In the genomic region with DNA sequence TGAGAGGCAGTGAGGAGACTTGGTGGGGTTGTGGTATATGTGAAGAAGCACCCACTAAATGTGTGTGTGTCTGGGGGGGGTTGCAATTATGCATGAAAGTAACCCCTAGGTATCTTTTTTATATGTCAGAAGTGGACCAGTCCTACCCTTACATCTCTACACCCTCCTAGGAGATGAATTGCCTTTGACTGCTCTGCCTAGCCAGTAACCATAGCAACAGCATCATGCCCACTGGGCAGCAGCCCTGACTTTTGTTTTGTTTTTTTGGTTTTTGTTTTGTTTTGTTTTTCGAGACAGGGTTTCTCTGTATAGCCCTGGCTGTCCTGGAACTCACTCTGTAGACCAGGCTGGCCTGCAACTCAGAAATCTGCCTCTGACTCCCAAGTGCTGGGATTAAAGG, we compare ENCODE assay signal across 27 mouse cellular contexts. TPM values are rescaled to one million over a fixed set of nuclear protein-coding genes. Genes with fewer than 3 reads are reported as not detected.
DNase-seq lines count a peak whose midpoint lies in the region; ATAC-seq and TF ChIP-seq lines count a peak whose summit lies in the region.
"Had no signal": no experiment of that assay in that cellular context is flagged by ENCODE, and none has a peak within 500 bp of the region (broad histone marks: within the 10 kb centered on the region; RNA-seq: fewer than 3 reads in every experiment).

No protein-coding gene starts in this region.

- H3K9ac ChIP-seq in forebrain, embryonic 13.5 days, result no peak overlapping the region
- H3K9ac ChIP-seq in midbrain, embryonic 13.5 days (replicated peaks), result no peak overlapping the region; the same call in 1 of the 2 replicates
- H3K9ac ChIP-seq in midbrain, embryonic 11.5 days (ENCODE audit: low read length), result no peak overlapping the region
- H3K9ac ChIP-seq in hindbrain, postnatal 0 days (replicated peaks; ENCODE audit: low read length), result no peak overlapping the region
- H3K9ac ChIP-seq: embryonic facial prominence, embryonic 13.5 days; heart, embryonic 12.5 days; limb, embryonic 13.5 days; liver, embryonic 12.5 days; stomach, embryonic 15.5 days had no signal

- WGBS in forebrain, embryonic 13.5 days, result 20% methylated on average over 1 of the region's 1 CpGs
- WGBS in forebrain, embryonic 10.5 days, result 52% methylated on average over 1 of the region's 1 CpGs
- WGBS in midbrain, embryonic 13.5 days, result 28% methylated on average over 1 of the region's 1 CpGs
- WGBS in midbrain, embryonic 11.5 days, result 28% methylated on average over 1 of the region's 1 CpGs
- WGBS in hindbrain, postnatal 0 days, result 0% methylated on average over 1 of the region's 1 CpGs

- no peaks in the 10 kb centered on the region; the same call in 1 of the 2 replicates for H3K9me3 ChIP-seq in forebrain, embryonic 13.5 days (replicated peaks)
- no peaks in the 10 kb centered on the region for H3K9me3 ChIP-seq in forebrain, embryonic 10.5 days
- peaks cover 3% of the 10 kb centered on the region; the same call in 1 of the 2 replicates for H3K9me3 ChIP-seq in midbrain, embryonic 13.5 days
- no peaks in the 10 kb centered on the region for H3K9me3 ChIP-seq in midbrain, embryonic 11.5 days (ENCODE audit: control insufficient read depth, low read length)
- no peaks in the 10 kb centered on the region for H3K9me3 ChIP-seq in hindbrain, postnatal 0 days (ENCODE audit: low read length)
- H3K9me3 ChIP-seq: embryonic facial prominence, embryonic 13.5 days; limb, embryonic 13.5 days; stomach, embryonic 15.5 days had no signal

- H3K27me3 ChIP-seq in forebrain, embryonic 13.5 days, result no peaks in the 10 kb centered on the region
- H3K27me3 ChIP-seq in forebrain, embryonic 10.5 days (ENCODE audit: poor library complexity, severe bottlenecking), result no peaks in the 10 kb centered on the region
- no peaks in the 10 kb centered on the region for H3K27me3 ChIP-seq in midbrain, embryonic 13.5 days
- no peaks in the 10 kb centered on the region for H3K27me3 ChIP-seq in midbrain, embryonic 11.5 days (ENCODE audit: control insufficient read depth, insufficient read depth, low read length)
- no peaks in the 10 kb centered on the region for H3K27me3 ChIP-seq in hindbrain, postnatal 0 days (ENCODE audit: insufficient read depth, low read length)
- H3K27me3 ChIP-seq: embryonic facial prominence, embryonic 13.5 days; heart, embryonic 12.5 days; limb, embryonic 13.5 days; liver, embryonic 12.5 days; stomach, embryonic 15.5 days had no signal

- H3K4me3 ChIP-seq in forebrain, embryonic 13.5 days, result no peak overlapping the region
- no peak overlapping the region for H3K4me3 ChIP-seq in forebrain, embryonic 10.5 days
- H3K4me3 ChIP-seq in midbrain, embryonic 13.5 days (replicated peaks), result no peak overlapping the region
- no peak overlapping the region for H3K4me3 ChIP-seq in midbrain, embryonic 11.5 days (ENCODE audit: low read depth, low read length)
- no peak overlapping the region for H3K4me3 ChIP-seq in hindbrain, postnatal 0 days (ENCODE audit: low read length)
- H3K4me3 ChIP-seq: embryonic facial prominence, embryonic 13.5 days; erythroblast, embryonic 14.5 days; heart, embryonic 12.5 days; limb, embryonic 13.5 days; liver, embryonic 12.5 days; stomach, embryonic 15.5 days had no signal

- DNase-seq in forebrain, embryonic 10.5 days (ENCODE audit: extremely low spot score, low spot score), result no peak
- no peak for DNase-seq in midbrain, embryonic 11.5 days (ENCODE audit: low spot score, missing footprints)
- DNase-seq in hindbrain, postnatal 0 days (ENCODE audit: low spot score), result peak; percentile 51
- DNase-seq in spleen, postnatal 4 days (ENCODE audit: low spot score in 2 of 2), result no peak
- no peak for DNase-seq in right cerebral cortex, postnatal 14 days
- DNase-seq: adrenal gland, postnatal 14 days; cerebellum, adult 2 months; cerebellum, postnatal 25 days; embryo, embryonic 11 days; heart, postnatal 14 days; kidney, adult 18-20 months; layer of hippocampus, adult 9-11 months; lung, adult 18-20 months; lung, postnatal 10 days; right cerebral cortex, postnatal 4 days; thymus, postnatal 36 days had no signal

- no peak for ATAC-seq in forebrain, embryonic 13.5 days
- ATAC-seq in midbrain, embryonic 13.5 days, result peak; percentile 37; the same call in 1 of the 2 replicates
- ATAC-seq in midbrain, embryonic 11.5 days (ENCODE audit: low FRiP score), result no peak
- peak; percentile 55; the same call in 1 of the 2 replicates for ATAC-seq in hindbrain, postnatal 0 days
- ATAC-seq: CD4-positive, CD25-positive, alpha-beta regulatory T cell, adult 4 months; liver, embryonic 12.5 days had no signal

- H3K27ac ChIP-seq in forebrain, embryonic 13.5 days, result 0 out of 2 replicates have a peak overlapping the region, but pooled peaks have one; percentile 19
- no peak overlapping the region for H3K27ac ChIP-seq in forebrain, embryonic 10.5 days
- H3K27ac ChIP-seq in midbrain, embryonic 13.5 days, result peak overlapping the region; percentile 54; the same call in 1 of the 2 replicates
- no peak overlapping the region for H3K27ac ChIP-seq in midbrain, embryonic 11.5 days (ENCODE audit: low read depth, low read length)
- H3K27ac ChIP-seq in hindbrain, postnatal 0 days, result 0 out of 2 replicates have a peak overlapping the region, but pooled peaks have one; percentile 22
- H3K27ac ChIP-seq: embryonic facial prominence, embryonic 13.5 days; kidney, postnatal 0 days; limb, embryonic 13.5 days; liver, embryonic 12.5 days; stomach, embryonic 15.5 days had no signal

- H3K4me2 ChIP-seq in forebrain, embryonic 13.5 days, result no peak overlapping the region
- H3K4me2 ChIP-seq in midbrain, embryonic 13.5 days (replicated peaks), result no peak overlapping the region
- no peak overlapping the region for H3K4me2 ChIP-seq in midbrain, embryonic 11.5 days
- H3K4me2 ChIP-seq in hindbrain, postnatal 0 days (ENCODE audit: low read depth, low read length), result no peak overlapping the region
- H3K4me2 ChIP-seq: embryonic facial prominence, embryonic 13.5 days; heart, embryonic 12.5 days; limb, embryonic 13.5 days; liver, embryonic 12.5 days; stomach, embryonic 15.5 days had no signal

- H3K4me1 ChIP-seq in forebrain, embryonic 13.5 days, result peaks cover 10% of the 10 kb centered on the region; the same call in 1 of the 2 replicates
- H3K4me1 ChIP-seq in forebrain, embryonic 10.5 days, result peaks cover 15% of the 10 kb centered on the region
- peaks cover 17% of the 10 kb centered on the region for H3K4me1 ChIP-seq in midbrain, embryonic 13.5 days (replicated peaks)
- H3K4me1 ChIP-seq in midbrain, embryonic 11.5 days (ENCODE audit: control insufficient read depth, insufficient read depth, low read length), result no peaks in the 10 kb centered on the region
- H3K4me1 ChIP-seq in hindbrain, postnatal 0 days (ENCODE audit: insufficient read depth, low read length), result no peaks in the 10 kb centered on the region
- H3K4me1 ChIP-seq: embryonic facial prominence, embryonic 13.5 days; limb, embryonic 13.5 days; stomach, embryonic 15.5 days had no signal

- no peak for TF ChIP-seq CTCF in hindbrain, postnatal 0 days (IDR thresholded peaks at IDR 0.05; ENCODE audit: low read depth)

- no peaks in the 10 kb centered on the region for H3K36me3 ChIP-seq in forebrain, embryonic 13.5 days (ENCODE audit: poor library complexity, severe bottlenecking)
- no peaks in the 10 kb centered on the region for H3K36me3 ChIP-seq in forebrain, embryonic 10.5 days (replicated peaks)
- no peaks in the 10 kb centered on the region for H3K36me3 ChIP-seq in midbrain, embryonic 13.5 days
- H3K36me3 ChIP-seq in midbrain, embryonic 11.5 days (ENCODE audit: control insufficient read depth, insufficient read depth, low read length), result no peaks in the 10 kb centered on the region
- no peaks in the 10 kb centered on the region for H3K36me3 ChIP-seq in hindbrain, postnatal 0 days (ENCODE audit: insufficient read depth, low read length)
- H3K36me3 ChIP-seq: embryonic facial prominence, embryonic 13.5 days; limb, embryonic 13.5 days; stomach, embryonic 15.5 days had no signal

RNA-seq across cellular contexts. Expression of gene Ppp1r35, which starts 10.2 kb away (rescaled TPM):
- 38.3 and 45.0 TPM in 2 replicates for polyA plus RNA-seq in forebrain, embryonic 13.5 days (2015; fragmentation: Nextera tagmentation; extraction: Ambion mirVana)
- polyA plus RNA-seq in forebrain, embryonic 10.5 days (2016; fragmentation: Nextera tagmentation; extraction: Ambion mirVana), result 47.5 and 49.2 TPM in 2 replicates
- 43.4 and 48.9 TPM in 2 replicates for polyA plus RNA-seq in midbrain, embryonic 13.5 days (2015; fragmentation: Nextera tagmentation; extraction: Ambion mirVana)
- polyA plus RNA-seq in midbrain, embryonic 11.5 days (2014; fragmentation: Nextera tagmentation; extraction: Ambion mirVana), result 73.3 and 83.1 TPM in 2 replicates
- 52.8 and 67.0 TPM in 2 replicates for total RNA-seq in hindbrain, postnatal 0 days (2014; rRNA removed)
- polyA plus RNA-seq in hindbrain, postnatal 0 days (2015; fragmentation: Nextera tagmentation; extraction: Ambion mirVana), result 35.5 and 37.1 TPM in 2 replicates

RNA-seq across cellular contexts. Expression of gene Mepce, which starts 19.0 kb away (rescaled TPM):
- polyA plus RNA-seq in forebrain, embryonic 13.5 days (2015; fragmentation: Nextera tagmentation; extraction: Ambion mirVana), result 10.3 and 12.3 TPM in 2 replicates
- 10.0 and 11.5 TPM in 2 replicates for polyA plus RNA-seq in forebrain, embryonic 10.5 days (2016; fragmentation: Nextera tagmentation; extraction: Ambion mirVana)
- 10.6 and 11.0 TPM in 2 replicates for polyA plus RNA-seq in midbrain, embryonic 13.5 days (2015; fragmentation: Nextera tagmentation; extraction: Ambion mirVana)
- polyA plus RNA-seq in midbrain, embryonic 11.5 days (2014; fragmentation: Nextera tagmentation; extraction: Ambion mirVana), result 11.4 and 11.5 TPM in 2 replicates
- total RNA-seq in hindbrain, postnatal 0 days (2014; rRNA removed), result 40.3 and 49.2 TPM in 2 replicates
- polyA plus RNA-seq in hindbrain, postnatal 0 days (2015; fragmentation: Nextera tagmentation; extraction: Ambion mirVana), result 16.8 and 17.1 TPM in 2 replicates

RNA-seq across cellular contexts. Expression of gene Zcwpw1, which starts 19.1 kb away (rescaled TPM):
- polyA plus RNA-seq in forebrain, embryonic 13.5 days (2015; fragmentation: Nextera tagmentation; extraction: Ambion mirVana), result 12.7 and 15.4 TPM in 2 replicates
- polyA plus RNA-seq in forebrain, embryonic 10.5 days (2016; fragmentation: Nextera tagmentation; extraction: Ambion mirVana), result 12.9 and 14.8 TPM in 2 replicates
- polyA plus RNA-seq in midbrain, embryonic 13.5 days (2015; fragmentation: Nextera tagmentation; extraction: Ambion mirVana), result 10.9 and 12.0 TPM in 2 replicates
- 11.4 and 14.8 TPM in 2 replicates for polyA plus RNA-seq in midbrain, embryonic 11.5 days (2014; fragmentation: Nextera tagmentation; extraction: Ambion mirVana)
- total RNA-seq in hindbrain, postnatal 0 days (2014; rRNA removed), result 3.8 and 4.9 TPM in 2 replicates
- 11.4 TPM in 2 replicates for polyA plus RNA-seq in hindbrain, postnatal 0 days (2015; fragmentation: Nextera tagmentation; extraction: Ambion mirVana)

RNA-seq across cellular contexts. Expression of gene Tsc22d4, which starts 22.9 kb away (rescaled TPM):
- polyA plus RNA-seq in forebrain, embryonic 13.5 days (2015; fragmentation: Nextera tagmentation; extraction: Ambion mirVana), result 64.3 and 71.0 TPM in 2 replicates
- 71.0 and 72.0 TPM in 2 replicates for polyA plus RNA-seq in forebrain, embryonic 10.5 days (2016; fragmentation: Nextera tagmentation; extraction: Ambion mirVana)
- polyA plus RNA-seq in midbrain, embryonic 13.5 days (2015; fragmentation: Nextera tagmentation; extraction: Ambion mirVana), result 44.2 and 54.0 TPM in 2 replicates
- polyA plus RNA-seq in midbrain, embryonic 11.5 days (2014; fragmentation: Nextera tagmentation; extraction: Ambion mirVana), result 47.0 and 62.9 TPM in 2 replicates
- total RNA-seq in hindbrain, postnatal 0 days (2014; rRNA removed), result 383 and 444 TPM in 2 replicates
- polyA plus RNA-seq in hindbrain, postnatal 0 days (2015; fragmentation: Nextera tagmentation; extraction: Ambion mirVana), result 251 and 270 TPM in 2 replicates

RNA-seq across cellular contexts. Expression of gene Nyap1, which starts 27.1 kb away (rescaled TPM):
- 25.0 and 26.5 TPM in 2 replicates for polyA plus RNA-seq in forebrain, embryonic 13.5 days (2015; fragmentation: Nextera tagmentation; extraction: Ambion mirVana)
- 2.9 and 5.1 TPM in 2 replicates for polyA plus RNA-seq in forebrain, embryonic 10.5 days (2016; fragmentation: Nextera tagmentation; extraction: Ambion mirVana)
- 39.9 and 42.3 TPM in 2 replicates for polyA plus RNA-seq in midbrain, embryonic 13.5 days (2015; fragmentation: Nextera tagmentation; extraction: Ambion mirVana)
- polyA plus RNA-seq in midbrain, embryonic 11.5 days (2014; fragmentation: Nextera tagmentation; extraction: Ambion mirVana), result 4.8 TPM in 2 replicates
- 192 and 215 TPM in 2 replicates for total RNA-seq in hindbrain, postnatal 0 days (2014; rRNA removed)
- 30.0 and 33.2 TPM in 2 replicates for polyA plus RNA-seq in hindbrain, postnatal 0 days (2015; fragmentation: Nextera tagmentation; extraction: Ambion mirVana)
- total RNA-seq: granulocyte monocyte progenitor cell, adult 5-6 weeks had no signal

Comparison
In these comparisons a context has a peak if more than half of its experiments do, and no peak if none do; other contexts are left out.
1. ATAC-seq: peak in midbrain, embryonic 13.5 days (single experiment) and hindbrain, postnatal 0 days (single experiment); none in forebrain, embryonic 13.5 days (single experiment) and midbrain, embryonic 11.5 days (single experiment).
2. H3K27ac ChIP-seq: peak in forebrain, embryonic 13.5 days (single experiment), midbrain, embryonic 13.5 days (single experiment) and hindbrain, postnatal 0 days (single experiment); none in forebrain, embryonic 10.5 days (single experiment) and midbrain, embryonic 11.5 days (single experiment).